Mouse (Mus musculus) heart, adult 2 months (tissue): ENCODE measurements around the gene Dpysl4. TPM values are rescaled to one million over a fixed set of nuclear protein-coding genes. Genes with fewer than 3 reads are reported as not detected.

Source experiments
- DNase-seq, 2 experiments: peaks; one replicate each; pipeline ENCODE4 v3.0.0; 2021
- H3K27ac ChIP-seq: fragments of 200-600 bp; 2 replicates; pipeline ENCODE4 v1.8.1; 2022
- H3K27me3 ChIP-seq: fragments of 200-500 bp; 2 replicates; pipeline ENCODE4 v1.6.1; 2012; ENCODE audit warnings: mild to moderate bottlenecking, low read length, inconsistent platforms, mixed read lengths; ENCODE audit not compliant: control insufficient read depth, insufficient read depth
- H3K36me3 ChIP-seq: fragments of 200-500 bp; 2 replicates; pipeline ENCODE4 v1.6.1; 2012; ENCODE audit warnings: low read length, inconsistent platforms; ENCODE audit not compliant: control insufficient read depth, insufficient read depth
- H3K4me1 ChIP-seq: fragments of 200-500 bp; 2 replicates; pipeline ENCODE4 v1.6.1; 2011; ENCODE audit warnings: low read length; ENCODE audit not compliant: control insufficient read depth, insufficient read depth
- H3K4me3 ChIP-seq: fragments of 200-600 bp; 2 replicates; pipeline ENCODE4 v1.8.1; 2022
- H3K79me2 ChIP-seq: fragments of 200-500 bp; replicated peaks from 2 replicates; pipeline ENCODE4 v1.6.1; 2012; ENCODE audit warnings: mild to moderate bottlenecking, inconsistent platforms, low read length, moderate library complexity, mixed read lengths; ENCODE audit not compliant: control insufficient read depth, insufficient read depth
- H3K9ac ChIP-seq: fragments of 200-500 bp; 2 replicates; pipeline ENCODE4 v1.6.1; 2012; ENCODE audit warnings: low read depth, mild to moderate bottlenecking, control low read depth, inconsistent platforms, low read length, mixed read lengths
- CTCF ChIP-seq: fragments of 200-600 bp; IDR thresholded peaks from 2 replicates; pipeline ENCODE4 v1.8.1; 2022; ENCODE audit warnings: antibody characterized with exemption, mild to moderate bottlenecking, moderate library complexity
- EP300 ChIP-seq: fragments of 200-500 bp; IDR thresholded peaks from 2 replicates; pipeline ENCODE4 v1.6.1; 2011; ENCODE audit warnings: low read depth, low read length, control low read depth; ENCODE audit not compliant: insufficient read depth
- POLR2A ChIP-seq: fragments of 200-500 bp; IDR thresholded peaks from 2 replicates; pipeline ENCODE4 v1.6.1; 2011; ENCODE audit warnings: mild to moderate bottlenecking, low read depth, low read length, control low read depth; ENCODE audit not compliant: insufficient read depth
- WGBS: fragments of 180-500 bp; shearing (Covaris S2); methylation state at CpG from one replicate; pipeline ENCODE4 v1.1.7; 2018; 5-methylcytosine and 5-hydroxymethylcytosine counted together
- intact Hi-C: fragments of 180-260 bp; cut with DNase I; formaldehyde crosslinking; loops from one replicate; pipeline ENCODE4 v1.15.1; 2025
- polyA plus RNA-seq: library from polyadenylated mRNA; depleted of rRNA; stranded (reverse); fragments of >200 nt; gene quantifications from 2 replicates; pipeline ENCODE4 v1.2.3, GENCODE M21; 2012
- total RNA-seq, 2 experiments: library from RNA; stranded (reverse); gene quantifications; 2 replicates each; pipeline ENCODE4 v1.2.3; 2021

Dpysl4 gene
- total and polyA plus RNA-seq, 3 experiments, result 2.8 to 11.0 (median 3.9) TPM

DNA sequence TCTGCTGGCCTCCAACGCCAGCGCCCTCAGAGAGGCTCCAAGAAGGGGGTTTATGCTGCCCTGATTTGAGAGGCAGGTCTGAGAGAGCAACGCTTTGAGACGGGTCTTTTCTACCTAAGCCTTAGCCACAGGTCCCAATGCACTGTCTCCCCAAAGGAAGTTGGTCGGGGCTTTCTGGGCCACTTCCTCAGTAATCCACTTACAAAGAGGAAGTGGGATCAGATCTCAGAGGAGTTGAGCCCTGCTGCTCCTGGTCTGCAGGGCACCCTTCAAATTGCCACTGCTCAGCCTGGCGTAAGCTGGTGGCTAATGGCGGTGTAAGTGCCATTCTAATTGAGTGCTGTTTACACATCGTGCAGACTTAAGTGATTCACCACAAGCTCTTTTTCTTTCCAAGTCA, 45.7 kb downstream of the Dpysl4 start:
- Histone ChIP-seq H3K4me3 (no peak overlapping the region), H3K36me3 (no peaks in the 10 kb centered on the region), H3K79me2 (no peaks in the 10 kb centered on the region), H3K4me1 (peaks cover 5% of the 10 kb centered on the region; the same call in 1 of the 2 replicates), H3K9ac (no peak overlapping the region), H3K27me3 (no peaks in the 10 kb centered on the region), H3K27ac (no peak overlapping the region)
- intact Hi-C loops, result no loop called here
- TF ChIP-seq EP300, result no peak
- no peak for TF ChIP-seq POLR2A
- no peak for TF ChIP-seq CTCF
- WGBS, result 61% methylated on average over 8 of the region's 8 CpGs
- no peak for DNase-seq

DNA sequence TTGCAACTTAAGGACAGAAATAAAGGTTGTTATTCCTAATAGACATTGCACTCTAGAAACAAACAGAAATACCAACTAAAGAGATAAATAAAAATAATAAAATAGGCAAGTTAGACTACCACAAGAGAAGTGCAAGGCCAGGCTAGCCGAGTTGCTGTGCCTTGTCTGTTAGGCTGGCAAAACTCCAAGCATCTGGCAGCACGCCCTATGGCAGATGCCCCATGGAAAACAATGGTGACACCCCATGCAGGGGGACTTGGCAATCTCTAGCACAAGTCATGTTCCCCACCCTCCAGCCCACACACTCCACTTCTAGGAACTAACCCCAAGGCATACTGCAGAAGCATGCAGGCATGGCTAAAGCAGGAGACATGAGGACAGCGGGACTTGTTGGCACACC, 47.6 kb downstream of the Dpysl4 start:
- no peak for TF ChIP-seq CTCF
- no peak for TF ChIP-seq POLR2A
- TF ChIP-seq EP300, result no peak
- Histone ChIP-seq H3K4me1 (peaks cover 5% of the 10 kb centered on the region; the same call in 1 of the 2 replicates), H3K36me3 (no peaks in the 10 kb centered on the region), H3K27me3 (no peaks in the 10 kb centered on the region), H3K9ac (no peak overlapping the region), H3K79me2 (no peaks in the 10 kb centered on the region), H3K4me3 (no peak overlapping the region), H3K27ac (no peak overlapping the region)
- intact Hi-C loops, result no loop called here
- 45% methylated on average over 3 of the region's 3 CpGs for WGBS
- DNase-seq, result peak; percentile 33 to 48

DNA sequence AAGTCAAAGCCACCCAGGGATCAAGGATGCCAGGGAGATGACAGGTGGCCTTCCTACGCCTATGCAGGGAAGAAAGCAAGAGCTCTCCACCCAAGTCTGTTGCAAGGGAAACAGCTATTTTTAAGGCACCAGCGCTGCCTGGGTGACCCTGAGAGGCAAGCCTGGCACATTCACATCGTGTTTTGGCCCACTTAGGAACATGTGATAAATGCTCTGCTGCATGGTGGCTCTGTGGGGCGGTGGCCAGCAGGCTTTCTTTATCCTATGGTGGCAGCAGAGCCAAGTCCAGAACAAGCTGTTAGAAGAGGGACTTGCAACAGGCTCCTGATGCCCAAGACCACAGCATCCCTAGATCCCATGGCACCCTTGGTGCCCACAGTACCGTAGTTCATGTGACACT, 49.4 kb downstream of the Dpysl4 start:
- H3K27ac ChIP-seq, result peak overlapping the region; percentile 28
- WGBS, result 59% methylated on average over 5 of the region's 5 CpGs

DNA sequence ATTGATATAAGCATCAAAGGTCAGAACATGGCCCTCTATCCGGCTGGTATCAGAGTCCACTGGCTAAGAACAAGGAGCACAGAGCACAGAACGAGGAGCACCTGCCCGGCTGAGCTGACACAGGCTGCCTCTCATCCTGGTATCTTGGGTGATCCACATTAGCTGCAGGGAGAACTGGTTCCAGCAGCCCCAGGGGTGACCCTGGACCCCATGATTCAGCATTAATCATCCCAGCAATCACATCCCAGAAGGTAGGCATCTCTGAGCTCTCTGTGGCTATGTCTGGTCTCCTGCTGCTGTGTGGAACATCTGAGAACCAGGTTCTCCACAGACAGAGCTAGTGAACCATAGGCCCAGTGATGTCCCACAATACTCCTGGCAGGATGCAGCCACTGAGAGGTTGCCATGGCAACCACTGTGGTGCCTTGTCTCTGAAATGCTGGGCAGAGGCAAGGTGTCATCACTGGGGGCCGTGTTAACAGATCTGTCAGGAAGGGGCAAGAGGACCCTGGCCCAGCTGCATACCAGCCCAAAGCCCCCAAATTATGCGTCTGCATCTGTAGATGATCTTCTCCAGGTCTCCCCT, 51.2 kb downstream of the Dpysl4 start:
- peaks cover 5% of the 10 kb centered on the region; the same call in 1 of the 2 replicates for H3K4me1 ChIP-seq
- no peak overlapping the region for H3K9ac ChIP-seq
- intact Hi-C loops, result no loop called here
- no peak overlapping the region for H3K4me3 ChIP-seq
- H3K27ac ChIP-seq, result no peak overlapping the region
- WGBS, result 84% methylated on average over 5 of the region's 5 CpGs
- no peaks in the 10 kb centered on the region for H3K36me3 ChIP-seq
- TF ChIP-seq EP300, result no peak
- no peak for TF ChIP-seq POLR2A
- no peak for TF ChIP-seq CTCF
- no peaks in the 10 kb centered on the region for H3K79me2 ChIP-seq
- no peak for DNase-seq
- H3K27me3 ChIP-seq, result no peaks in the 10 kb centered on the region

More for the DNA sequence above, 49.4 kb downstream of the Dpysl4 start:
- no peaks in the 10 kb centered on the region for H3K79me2 ChIP-seq
- no peak for TF ChIP-seq CTCF
- TF ChIP-seq POLR2A, result no peak
- TF ChIP-seq EP300, result no peak
- no peaks in the 10 kb centered on the region for H3K27me3 ChIP-seq
- H3K4me3 ChIP-seq, result no peak overlapping the region
- no peaks in the 10 kb centered on the region for H3K36me3 ChIP-seq
- H3K9ac ChIP-seq, result no peak overlapping the region
- intact Hi-C loops, result no loop called here
- peak; percentile 33 to 60 for DNase-seq
- H3K4me1 ChIP-seq, result peaks cover 5% of the 10 kb centered on the region; the same call in 1 of the 2 replicates

DNA sequence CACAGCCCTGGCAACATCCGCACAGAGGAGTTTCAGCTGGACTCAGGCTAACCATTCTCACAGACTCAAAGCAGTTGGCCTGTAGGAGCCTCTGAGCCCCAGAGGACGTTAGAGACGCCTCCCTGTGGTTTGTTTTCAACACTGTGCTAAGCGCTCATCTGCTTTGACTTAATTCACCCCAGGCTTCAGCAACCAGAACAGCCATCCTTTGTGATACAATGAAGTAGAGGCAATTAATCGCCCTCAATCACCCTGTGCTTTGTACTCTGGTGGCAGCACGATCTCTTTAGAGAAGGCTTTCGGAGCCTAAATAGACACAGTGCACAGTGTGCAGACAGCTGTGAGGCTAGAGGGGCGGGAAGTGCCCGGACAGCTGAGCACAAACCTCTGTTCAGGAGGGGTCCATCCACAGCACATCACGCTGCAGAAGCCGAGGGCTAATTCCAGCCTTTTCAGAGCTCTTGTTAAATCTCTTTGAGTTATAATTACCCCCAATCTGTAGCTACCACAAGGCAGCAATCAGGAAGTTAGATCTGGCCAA, 54.2 kb downstream of the Dpysl4 start:
- DNase-seq, result no peak
- no peaks in the 10 kb centered on the region for H3K79me2 ChIP-seq
- intact Hi-C loops, result no loop called here
- H3K4me1 ChIP-seq, result 0 out of 2 replicates have a peak, but pooled peaks cover 1% of the 10 kb centered on the region
- no peaks in the 10 kb centered on the region for H3K36me3 ChIP-seq
- 68% methylated on average over 11 of the region's 11 CpGs for WGBS
- no peak overlapping the region for H3K27ac ChIP-seq
- no peak overlapping the region for H3K9ac ChIP-seq
- H3K4me3 ChIP-seq, result no peak overlapping the region
- no peak for TF ChIP-seq CTCF
- TF ChIP-seq EP300, result no peak
- TF ChIP-seq POLR2A, result no peak
- no peaks in the 10 kb centered on the region for H3K27me3 ChIP-seq

DNA sequence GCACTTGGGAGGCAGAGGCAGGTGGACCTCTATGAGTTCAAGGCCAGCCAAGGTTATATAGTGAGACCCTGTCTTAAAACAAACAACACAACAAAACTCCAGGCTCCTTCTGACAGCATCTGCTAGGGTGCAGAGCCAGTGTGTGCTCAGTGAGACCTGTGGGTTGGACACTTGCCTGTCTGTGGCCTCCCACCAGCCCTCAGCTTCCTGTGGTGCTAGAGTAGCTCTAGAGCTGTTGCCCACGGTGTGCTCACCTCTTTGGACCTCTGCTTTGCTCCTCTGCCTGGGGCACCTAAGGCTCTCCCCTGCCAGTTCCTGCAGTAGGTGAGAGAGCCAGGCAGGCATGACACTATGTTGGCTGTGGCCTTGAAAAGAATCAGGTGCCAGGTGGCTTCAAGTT, 58.0 kb downstream of the Dpysl4 start:
- no peak for TF ChIP-seq CTCF
- TF ChIP-seq EP300, result no peak
- TF ChIP-seq POLR2A, result no peak
- Histone ChIP-seq H3K27me3 (no peaks in the 10 kb centered on the region), H3K4me1 (peaks cover 5% of the 10 kb centered on the region; the same call in 1 of the 2 replicates), H3K27ac (no peak overlapping the region), H3K36me3 (no peaks in the 10 kb centered on the region), H3K79me2 (no peaks in the 10 kb centered on the region), H3K9ac (no peak overlapping the region), H3K4me3 (no peak overlapping the region)
- intact Hi-C loops, result no loop called here
- no peak for DNase-seq
- WGBS, result 50% methylated on average over 1 of the region's 1 CpGs
